Mouse (Mus musculus): ENCODE results near the gene Klhdc8b.

DNA sequence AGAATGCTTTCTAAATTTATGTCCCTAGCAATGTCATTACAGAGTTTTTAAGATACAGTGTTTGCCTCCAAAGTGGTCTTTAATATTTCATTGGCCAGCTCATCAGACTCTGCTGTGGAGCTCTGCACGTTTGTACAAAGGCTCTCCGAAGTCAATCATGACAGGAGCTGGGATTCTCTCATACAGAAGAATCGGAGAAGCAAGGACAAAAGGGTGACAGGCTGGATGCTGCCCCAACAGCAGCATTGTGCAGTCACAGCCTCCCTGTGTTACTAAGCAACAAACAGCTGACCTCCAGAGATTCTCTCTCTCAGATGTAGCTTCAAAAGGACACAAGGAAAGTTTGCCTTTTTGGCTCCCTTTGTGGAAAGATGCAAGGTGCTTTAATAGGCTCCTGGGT lies 25.2 kb downstream of the Klhdc8b start, which contains the start of gene BC048562:
- TF ChIP-seq CTCF (IDR thresholded peaks at IDR 0.05; ENCODE audit: borderline replicate concordance, extremely low read depth, insufficient read depth, insufficient read length) (no peak), POLR2A (IDR thresholded peaks at IDR 0.05; ENCODE audit: borderline replicate concordance, extremely low read depth, insufficient read depth, insufficient read length, poor library complexity, severe bottlenecking) (no peak)
